Mouse (Mus musculus): ENCODE data around the gene Hspb9. TPM values are rescaled to one million over a fixed set of nuclear protein-coding genes. Genes with fewer than 3 reads are reported as not detected.

The Hspb9 gene
- total RNA-seq, 2 experiments from 2014 or later, result not detected

DNA sequence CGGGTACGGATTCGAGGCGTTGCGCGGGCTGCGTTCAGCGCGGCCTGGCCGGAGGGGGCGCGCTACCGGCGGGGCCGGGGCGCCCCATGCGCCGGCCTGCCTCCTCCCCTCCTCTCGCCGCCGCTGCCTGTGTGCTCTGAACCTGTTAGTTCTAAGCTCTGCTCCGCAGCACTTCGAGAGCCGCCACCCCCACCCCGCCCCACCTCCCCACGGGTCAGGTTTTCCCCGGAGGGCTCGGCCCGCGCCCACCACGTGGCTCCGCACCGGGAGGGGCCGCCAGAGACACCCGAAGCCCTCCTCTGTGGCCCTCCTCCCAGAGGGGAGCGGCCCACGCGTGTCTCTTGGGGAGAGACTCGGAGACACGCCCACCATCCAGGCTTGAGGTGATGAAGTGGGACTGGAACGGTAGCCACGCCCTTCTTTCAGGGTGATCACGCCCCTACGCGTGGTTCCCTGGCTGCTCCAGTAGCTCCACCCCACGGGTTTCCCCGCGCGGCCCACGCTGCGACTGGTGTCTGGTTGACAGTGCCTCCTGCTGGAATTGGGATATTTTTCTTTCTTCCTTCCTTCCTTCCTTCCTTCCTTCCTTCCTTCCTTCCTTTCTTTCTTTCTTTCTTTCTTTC lies 46.1 kb downstream of the Hspb9 start, which contains the start of gene Kcnh4:
Gene Kcnh4 (minus strand): TSS at position 332 of the 623 bp plus-strand sequence.
- no peak for DNase-seq

DNA sequence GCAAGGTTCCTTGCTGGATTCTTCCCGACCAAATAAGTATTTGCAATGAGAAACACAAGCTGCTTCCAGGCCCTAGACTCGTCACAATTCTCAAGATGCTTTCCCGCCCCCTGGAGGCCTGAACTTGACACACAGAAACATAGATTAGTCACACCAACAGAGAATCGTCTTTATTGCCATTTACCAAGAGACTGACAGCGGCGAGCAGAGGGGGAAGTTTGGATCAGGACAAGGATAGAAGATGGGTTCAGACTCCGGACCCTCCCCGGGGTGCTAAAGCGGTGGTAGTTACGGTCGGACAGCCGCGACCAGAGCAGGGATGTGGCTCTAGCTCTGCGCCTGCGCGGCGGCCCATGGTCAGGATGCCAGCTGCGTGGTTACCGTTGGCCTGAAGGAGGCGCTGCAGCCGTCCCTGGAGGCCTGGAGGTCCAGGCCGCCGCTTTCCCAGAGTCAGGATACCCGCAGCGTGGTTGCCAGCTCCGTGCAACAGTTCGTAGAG lies 47.9 kb downstream of the Hspb9 start:
- DNase-seq, result peak; percentile 82

DNA sequence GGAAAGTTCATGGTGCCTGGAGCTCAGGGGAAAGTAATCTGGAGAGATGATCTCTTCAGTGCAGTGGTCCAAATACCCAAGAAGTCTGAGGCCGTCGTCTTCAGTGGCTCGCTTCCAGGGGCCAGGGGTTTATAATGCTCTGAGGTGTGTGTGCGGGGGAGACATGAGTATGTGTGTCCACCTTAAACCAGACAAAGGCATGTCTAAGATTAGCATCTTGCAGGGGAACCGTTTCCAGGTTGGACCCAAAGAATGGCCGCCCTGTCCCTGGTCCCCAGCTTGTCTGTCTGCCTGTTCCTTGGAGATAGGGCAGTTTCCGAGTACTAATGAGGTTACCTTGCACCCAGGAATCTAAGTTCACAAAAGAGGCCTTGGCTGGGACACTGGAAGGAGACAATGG lies 49.2 kb downstream of the Hspb9 start, which contains the start of gene Hcrt:
Gene Hcrt (minus strand): TSS at position 101 of the 400 bp plus-strand sequence.
- DNase-seq, result no peak

Other genes with a start within 250 kb of the Hspb9 start
- 1 to 10 TPM; 3.8 to 3.9 TPM for gene Klhl11, start 241.1 kb upstream of the Hspb9 start, total RNA-seq (2021)
- 10 to 100 TPM; 10.6 to 20.3 TPM for gene Acly, start 185.8 kb upstream of the Hspb9 start, total RNA-seq (2021)
- under 1 TPM; 0.36 to 0.38 TPM for gene Ttc25, start 168.2 kb upstream of the Hspb9 start, total RNA-seq (2021)
- gene Cnp, start 138.9 kb upstream of the Hspb9 start, total RNA-seq (2021), result 1 to 10 TPM; 8.6 to 9.6 TPM
- gene Nkiras2, start 94.6 kb upstream of the Hspb9 start, total RNA-seq (2021), result 10 to 100 TPM; 19.9 to 21.5 TPM
- gene Dnajc7, start 93.7 kb upstream of the Hspb9 start, total RNA-seq (2021), result 100 to 1,000 TPM; 123 to 126 TPM
- under 1 TPM; 0.31 to 0.70 TPM for gene Zfp385c, start 21.4 kb upstream of the Hspb9 start, total RNA-seq (2021)
- 1 to 10 TPM in 1 of 2 experiments, under 1 TPM in 1; 0.77 to 1.2 TPM for gene Dhx58, start 9.6 kb upstream of the Hspb9 start, total RNA-seq (2021)
- 10 to 100 TPM; 11.7 to 11.8 TPM for gene Kat2a, start 1.4 kb upstream of the Hspb9 start, total RNA-seq (2021)
- 10 to 100 TPM; 40.4 to 43.1 TPM for gene Rab5c, start 24.4 kb downstream of the Hspb9 start, total RNA-seq (2021)
- not detected for gene Kcnh4, start 46.1 kb downstream of the Hspb9 start, total RNA-seq (2021)
- gene Hcrt, start 49.1 kb downstream of the Hspb9 start, total RNA-seq (2021), result not detected
- gene Ghdc, start 57.1 kb downstream of the Hspb9 start, total RNA-seq (2021), result 1 to 10 TPM; 4.8 to 4.9 TPM
- 100 to 1,000 TPM in 1 of 2 experiments, 10 to 100 TPM in 1; 93.2 to 126 TPM for gene Stat5b, start 136.9 kb downstream of the Hspb9 start, total RNA-seq (2021)
- gene Stat5a, start 145.5 kb downstream of the Hspb9 start, total RNA-seq (2021), result 10 to 100 TPM; 10.9 to 14.8 TPM
- 10 to 100 TPM; 32.5 to 49.5 TPM for gene Stat3, start 225.7 kb downstream of the Hspb9 start, total RNA-seq (2021)